Mouse (Mus musculus): ENCODE data around the gene Cenpt.

DNA sequence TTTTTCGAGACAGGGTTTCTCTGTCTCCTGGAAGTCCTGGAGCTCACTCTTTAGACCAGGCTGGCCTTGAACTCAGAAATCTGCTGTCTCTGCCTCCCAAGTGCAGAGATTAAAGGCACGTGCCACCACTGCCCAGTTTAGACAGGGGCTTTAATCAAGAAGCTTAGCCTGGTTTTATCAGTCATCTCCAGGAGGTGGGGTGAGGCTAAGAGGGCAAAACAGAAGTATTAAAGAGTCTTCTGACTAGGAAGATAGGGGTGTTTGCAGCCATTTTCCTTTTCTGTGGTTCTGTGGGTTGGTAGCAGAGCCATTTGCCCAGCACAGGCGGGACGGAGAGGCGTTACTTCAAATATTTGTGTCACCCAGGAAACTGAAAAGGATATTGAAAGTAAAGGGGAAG lies 6.2 kb upstream of the Cenpt start:
- TF ChIP-seq CTCF (IDR thresholded peaks at IDR 0.05; ENCODE audit: control insufficient read depth, insufficient read depth, insufficient read length) (no peak), MYOD1 (IDR thresholded peaks at IDR 0.05; ENCODE audit: control insufficient read depth, insufficient read length, low read depth) (no peak), CEBPB (IDR thresholded peaks at IDR 0.05; ENCODE audit: low read depth) (no peak)
